Mouse (Mus musculus) kidney, adult 2 months (tissue): Measurements from ENCODE around the gene Gpr107.

ENCODE experiments used
- CTCF ChIP-seq: fragments of 200-500 bp; conservative IDR thresholded peaks from 2 replicates; pipeline ENCODE4 v1.5.1; 2011; ENCODE audit warnings: low read depth, mild to moderate bottlenecking, control low read depth, low read length, moderate library complexity, mixed read lengths; ENCODE audit not compliant: insufficient read depth, insufficient read length
- POLR2A ChIP-seq: fragments of 200-500 bp; IDR thresholded peaks from one replicate; pipeline ENCODE4 v1.6.1; 2011; ENCODE audit warnings: low read depth, low read length, control low read depth

DNA sequence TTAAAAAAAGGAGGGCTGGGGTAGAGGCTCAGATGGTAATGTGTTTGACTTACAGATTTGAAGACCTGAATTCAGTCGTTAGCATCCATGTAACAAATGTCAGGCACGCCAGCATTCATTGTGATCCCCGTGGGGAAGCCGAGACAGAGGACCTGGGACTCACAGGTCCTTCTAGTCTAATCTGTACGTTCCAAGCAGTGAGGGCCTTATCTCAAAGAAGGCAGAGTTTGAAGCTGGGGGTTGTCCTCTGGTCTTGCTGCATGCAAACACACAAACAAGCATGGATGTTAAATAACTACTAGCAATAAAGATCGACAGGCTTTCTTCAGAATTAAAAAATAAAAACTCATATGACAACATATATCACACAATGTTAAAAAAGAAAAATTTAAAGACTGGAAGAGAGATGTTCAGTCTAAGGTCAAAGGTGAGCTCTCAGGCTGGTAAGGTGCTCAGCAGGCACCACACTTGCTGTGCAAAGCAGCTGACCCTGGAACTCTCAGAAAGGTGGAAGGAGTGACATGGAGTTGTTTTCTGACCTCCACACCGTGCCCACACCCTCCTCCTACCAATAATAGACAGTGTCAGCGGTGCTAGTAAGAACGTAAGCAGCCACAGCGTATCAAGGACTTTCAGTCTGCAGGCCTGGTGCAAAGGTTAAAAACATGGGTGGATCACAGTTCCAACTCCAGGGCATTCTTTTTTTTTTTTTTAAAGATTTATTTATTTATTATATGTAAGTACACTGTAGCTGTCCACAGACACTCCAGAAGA, 8.2 kb downstream of the Gpr107 start:
- TF ChIP-seq CTCF (no peak), POLR2A (no peak)
